Mouse (Mus musculus) forebrain, embryonic 16.5 days (tissue): Measurements from ENCODE around the gene Copb1. TPM values are rescaled to one million over a fixed set of nuclear protein-coding genes. Genes with fewer than 3 reads are reported as not detected.

Experiments used
- ATAC-seq: fragments of 200-750 bp; cut with Nextera tagmentation; 2 replicates; pipeline ENCODE4 v1.8.0; 2017; ENCODE audit warnings: mild to moderate bottlenecking, moderate library complexity
- H3K27ac ChIP-seq: fragments of 300-500 bp; sonication (generic); 2 replicates; pipeline ENCODE4 v1.5.1; 2014; ENCODE audit warnings: low read length, control low read depth
- H3K27me3 ChIP-seq: fragments of 300-500 bp; sonication (generic); replicated peaks from 2 replicates; pipeline ENCODE4 v1.6.1; 2014; ENCODE audit warnings: low read length; ENCODE audit not compliant: control insufficient read depth, insufficient read depth
- H3K36me3 ChIP-seq: fragments of 300-500 bp; sonication (generic); 2 replicates; pipeline ENCODE4 v1.6.1; 2014; ENCODE audit not compliant: control insufficient read depth, insufficient read depth
- H3K4me1 ChIP-seq: fragments of 300-500 bp; sonication (generic); replicated peaks from 2 replicates; pipeline ENCODE4 v1.6.1; 2014; ENCODE audit warnings: low read length; ENCODE audit not compliant: control insufficient read depth, insufficient read depth
- H3K4me2 ChIP-seq: fragments of 300-500 bp; sonication (generic); 2 replicates; pipeline ENCODE4 v1.6.1; 2014; ENCODE audit warnings: mild to moderate bottlenecking, low read length, control low read depth
- H3K4me3 ChIP-seq: fragments of 300-500 bp; sonication (generic); replicated peaks from 2 replicates; pipeline ENCODE4 v1.5.1; 2014; ENCODE audit warnings: mild to moderate bottlenecking, low read length, control low read depth
- H3K9ac ChIP-seq: fragments of 300-500 bp; sonication (generic); replicated peaks from 2 replicates; pipeline ENCODE4 v1.6.1; 2014; ENCODE audit warnings: low read depth, low read length, control low read depth
- H3K9me3 ChIP-seq: fragments of 300-500 bp; sonication (generic); 2 replicates; pipeline ENCODE4 v1.6.1; 2016; ENCODE audit warnings: low read length; ENCODE audit not compliant: control insufficient read depth
- WGBS: fragments of 180-500 bp; shearing (Covaris S2); extraction: QIAGEN DNeasy Blood & Tissue Kit; methylation state at CpG from one replicate; pipeline ENCODE4 v1.1.7; 2014; 5-methylcytosine and 5-hydroxymethylcytosine counted together
- polyA plus RNA-seq: library from polyadenylated mRNA; unstranded; fragments of >200 nt; fragmentation: Nextera tagmentation; extraction: Ambion mirVana; gene quantifications from 2 replicates; pipeline ENCODE4 v1.2.1, GENCODE M21; 2015

The Copb1 gene
- polyA plus RNA-seq: 93.0 and 107 TPM in 2 replicates

DNA sequence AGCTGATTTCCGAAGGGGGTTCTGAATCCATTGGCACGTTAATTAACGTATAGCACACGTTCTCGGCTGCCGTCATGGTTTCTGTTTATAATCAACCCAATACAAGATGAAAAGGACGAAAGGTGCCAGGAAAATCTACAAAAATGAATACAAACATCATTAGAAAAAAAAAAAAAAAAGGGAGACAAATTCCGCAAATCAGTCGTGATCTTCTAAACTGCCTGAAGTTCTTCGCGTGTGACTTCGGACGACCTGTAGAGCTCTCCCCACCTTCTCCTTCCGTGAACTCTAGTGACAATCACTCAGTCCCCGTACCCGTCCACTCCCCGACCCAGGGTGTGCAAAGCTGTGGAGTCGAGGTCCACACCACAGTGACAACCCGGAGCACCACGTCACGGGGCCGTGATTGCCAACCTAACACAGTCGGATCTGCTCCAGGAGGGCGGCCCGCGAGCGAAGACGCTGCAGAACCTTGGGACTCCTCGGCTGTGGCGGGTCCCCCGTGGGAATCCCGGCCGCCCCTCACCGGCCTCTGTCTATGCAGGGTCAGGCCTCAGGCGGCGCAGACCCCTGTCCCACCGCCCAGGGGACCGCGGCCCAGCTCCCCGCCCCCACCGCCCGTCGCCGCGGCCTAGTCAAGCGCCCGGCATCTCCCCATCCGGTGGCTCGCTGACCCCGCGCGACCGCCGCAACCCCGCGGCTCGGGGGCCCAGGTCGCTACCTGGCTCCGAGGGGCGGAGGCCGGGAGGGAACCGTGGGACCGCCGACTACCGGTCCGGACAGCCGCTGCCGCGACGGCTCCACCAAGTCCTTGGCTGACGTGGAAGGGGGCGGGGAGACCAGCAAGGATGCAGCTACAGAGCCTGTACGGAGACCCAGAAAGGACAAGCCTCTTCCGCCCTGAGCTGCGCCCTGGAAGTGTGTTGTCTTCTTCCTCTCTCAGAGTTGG, at the start of gene Copb1:
Gene Copb1 (minus strand): TSS at position 827 of the 949 bp plus-strand sequence.
- Histone ChIP-seq H3K4me2 (peak within 1 kb of the TSS; percentile 69), H3K4me3 (peak within 1 kb of the TSS; percentile 90), H3K4me1 (peaks cover 5% of the 10 kb centered on the region), H3K27ac (peak within 1 kb of the TSS; percentile 23), H3K27me3 (no peaks in the 10 kb centered on the region), H3K9me3 (no peaks in the 10 kb centered on the region), H3K36me3 (peaks cover 15% of the 10 kb centered on the region), H3K9ac (peak within 1 kb of the TSS; percentile 96)
- 1% methylated on average over 75 of the region's 75 CpGs for WGBS
- peak; percentile 100 for ATAC-seq

DNA sequence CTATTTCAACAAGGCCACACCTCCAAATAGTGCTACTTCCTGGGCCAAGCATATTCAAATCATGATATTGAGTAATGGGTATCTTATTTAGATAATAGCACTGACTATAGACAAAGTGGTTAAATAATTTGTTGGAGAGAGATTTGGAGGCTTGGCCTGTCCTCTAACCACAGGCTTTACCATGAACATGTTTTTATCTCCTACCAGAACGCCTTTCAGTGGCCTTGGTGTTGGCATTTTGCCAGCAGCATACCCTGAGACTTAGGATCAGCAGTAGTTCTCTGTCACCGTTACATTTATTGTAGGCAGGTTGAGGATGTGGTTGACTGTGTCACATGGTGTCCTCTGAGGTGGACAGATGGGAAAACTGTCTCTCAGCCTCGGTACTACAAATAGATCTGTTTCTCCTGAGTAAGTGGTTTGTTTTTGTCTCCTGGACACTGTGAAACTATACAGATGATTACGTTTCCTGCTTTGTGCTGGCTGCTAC, 46.8 kb upstream of the Copb1 start:
- Histone ChIP-seq H3K4me2 (no peak overlapping the region), H3K9ac (no peak overlapping the region), H3K9me3 (no peaks in the 10 kb centered on the region), H3K27ac (no peak overlapping the region), H3K4me1 (no peaks in the 10 kb centered on the region), H3K4me3 (no peak overlapping the region), H3K36me3 (no peaks in the 10 kb centered on the region), H3K27me3 (no peaks in the 10 kb centered on the region)
- 77% methylated on average over 4 of the region's 4 CpGs for WGBS
- no peak for ATAC-seq

DNA sequence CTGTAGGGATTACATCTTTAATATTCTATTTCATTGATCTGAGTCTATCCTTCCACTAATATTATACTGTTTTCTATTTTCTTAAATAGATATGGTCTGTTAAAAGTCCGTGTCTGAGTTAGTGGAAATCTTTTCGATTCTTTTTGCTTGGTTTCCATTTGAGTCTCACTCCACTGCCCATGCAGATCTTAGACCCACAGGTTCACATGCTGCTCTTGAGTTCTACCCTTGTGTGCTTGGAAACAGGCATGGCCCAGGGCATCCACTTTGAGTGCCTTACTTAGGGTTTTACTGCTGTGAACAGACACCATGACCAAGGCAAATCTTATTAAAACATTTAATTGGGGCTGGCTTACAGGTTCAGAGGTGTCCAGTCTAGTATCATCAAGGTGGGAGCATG, 46.3 kb upstream of the Copb1 start:
- no peak overlapping the region for H3K4me3 ChIP-seq
- no peak overlapping the region for H3K27ac ChIP-seq
- no peaks in the 10 kb centered on the region for H3K9me3 ChIP-seq
- H3K9ac ChIP-seq: no peak overlapping the region
- no peaks in the 10 kb centered on the region for H3K36me3 ChIP-seq
- WGBS: 93% methylated on average over 2 of the region's 2 CpGs
- no peaks in the 10 kb centered on the region for H3K27me3 ChIP-seq
- H3K4me2 ChIP-seq: no peak overlapping the region
- no peak for ATAC-seq
- no peaks in the 10 kb centered on the region for H3K4me1 ChIP-seq

DNA sequence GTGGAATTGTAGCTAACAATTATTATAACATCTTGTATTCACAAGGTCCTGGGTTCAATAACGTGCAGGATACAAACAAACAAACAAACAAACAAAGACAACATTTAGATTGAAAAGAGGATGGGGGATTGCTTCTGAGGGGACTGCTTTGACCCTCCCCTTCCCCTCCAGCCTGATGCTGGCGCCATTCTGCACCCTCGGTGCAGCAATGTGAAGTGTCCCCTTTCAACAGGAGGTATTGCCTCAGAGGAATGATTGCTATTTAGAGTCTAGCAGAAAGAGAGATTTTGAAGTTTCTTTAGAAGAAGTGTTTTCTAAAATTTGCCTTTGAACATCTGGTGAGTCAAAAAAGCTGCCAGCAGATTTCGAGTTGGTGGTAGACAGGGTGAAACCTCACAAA, 44.7 kb upstream of the Copb1 start:
- no peak for ATAC-seq
- Histone ChIP-seq H3K4me1 (no peaks in the 10 kb centered on the region), H3K9me3 (no peaks in the 10 kb centered on the region), H3K4me2 (no peak overlapping the region), H3K27me3 (no peaks in the 10 kb centered on the region), H3K36me3 (no peaks in the 10 kb centered on the region), H3K27ac (no peak overlapping the region), H3K9ac (no peak overlapping the region), H3K4me3 (no peak overlapping the region)
- WGBS: 61% methylated on average over 4 of the region's 4 CpGs

DNA sequence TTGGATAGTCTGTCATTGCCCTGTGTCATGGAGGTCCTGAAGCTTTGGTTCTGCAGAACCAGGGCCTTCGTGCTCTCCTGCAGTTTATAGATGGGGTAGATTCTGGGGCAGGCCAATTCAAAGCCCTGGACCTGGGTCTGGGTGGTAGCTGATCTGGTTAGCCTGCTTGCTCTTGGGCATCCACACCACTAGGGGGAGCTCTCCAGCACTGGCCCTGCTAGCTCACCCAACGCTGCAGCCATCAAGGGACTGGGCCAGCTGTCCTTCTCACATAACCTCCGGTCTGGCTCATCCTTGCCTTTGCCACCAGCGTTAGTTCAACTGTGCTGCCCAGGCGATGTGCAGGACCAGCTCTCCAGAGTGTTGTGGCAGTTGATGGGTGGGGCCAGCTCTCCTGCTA, 40.2 kb upstream of the Copb1 start:
- Histone ChIP-seq H3K4me3 (no peak overlapping the region), H3K9ac (no peak overlapping the region), H3K36me3 (no peaks in the 10 kb centered on the region), H3K4me2 (no peak overlapping the region), H3K27me3 (no peaks in the 10 kb centered on the region), H3K9me3 (no peaks in the 10 kb centered on the region), H3K27ac (no peak overlapping the region), H3K4me1 (peaks cover 5% of the 10 kb centered on the region)
- WGBS: 86% methylated on average over 5 of the region's 5 CpGs
- no peak for ATAC-seq

DNA sequence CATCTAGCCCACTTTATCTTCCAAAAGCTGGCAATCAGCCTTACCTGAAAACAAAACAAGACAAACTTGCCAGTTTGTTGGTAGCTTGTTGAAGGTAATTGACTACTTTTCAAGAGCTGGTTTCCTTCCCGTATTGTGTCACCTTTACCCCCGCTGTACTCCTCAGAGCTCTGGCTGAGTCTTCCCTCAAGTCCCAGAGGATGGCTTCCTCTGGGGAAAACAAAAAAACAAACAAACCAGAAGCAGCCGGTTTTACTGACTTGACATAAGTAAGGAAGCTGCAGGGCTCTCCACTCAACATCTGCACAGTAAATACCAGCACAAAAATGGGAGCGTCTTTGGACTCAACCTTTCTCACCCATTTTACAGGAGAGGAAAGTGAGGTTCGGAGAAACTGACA, 39.4 kb upstream of the Copb1 start:
- H3K4me2 ChIP-seq: no peak overlapping the region

DNA sequence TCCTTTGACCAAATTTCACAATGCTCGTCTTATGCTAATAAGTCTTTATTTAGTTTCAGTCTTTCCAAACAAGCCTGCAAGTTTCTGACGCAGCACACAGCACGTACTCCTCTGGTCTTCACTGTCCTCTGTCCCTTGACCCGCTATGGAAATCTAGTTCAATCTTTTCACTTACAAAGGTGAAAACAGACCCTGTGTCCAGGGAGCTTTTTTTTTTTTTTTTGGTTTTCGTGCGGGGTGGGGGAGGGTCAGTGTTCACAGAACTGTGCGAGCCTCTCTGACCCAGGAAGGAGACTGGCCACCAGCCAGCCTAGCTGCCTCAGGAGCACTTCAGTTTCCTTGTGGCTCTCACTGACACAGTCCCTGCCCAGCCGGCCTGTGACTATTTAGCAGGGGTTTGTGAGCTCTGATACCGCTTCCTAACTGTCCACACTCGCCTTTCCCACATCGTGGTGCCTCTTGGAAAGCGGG, 38.0 kb upstream of the Copb1 start:
- no peaks in the 10 kb centered on the region for H3K36me3 ChIP-seq
- no peaks in the 10 kb centered on the region for H3K9me3 ChIP-seq
- H3K4me3 ChIP-seq: peak overlapping the region; percentile 24
- no peaks in the 10 kb centered on the region for H3K27me3 ChIP-seq
- ATAC-seq: peak; percentile 50; the same call in 1 of the 2 replicates
- H3K9ac ChIP-seq: 0 out of 2 replicates have a peak overlapping the region, but pooled peaks have one; percentile 19
- H3K27ac ChIP-seq: no peak overlapping the region
- WGBS: 7% methylated on average over 12 of the region's 12 CpGs
- peaks cover 5% of the 10 kb centered on the region for H3K4me1 ChIP-seq
- H3K4me2 ChIP-seq: peak overlapping the region; percentile 39

More for the DNA sequence above, 39.4 kb upstream of the Copb1 start:
- no peak overlapping the region for H3K4me3 ChIP-seq
- no peaks in the 10 kb centered on the region for H3K27me3 ChIP-seq
- no peaks in the 10 kb centered on the region for H3K9me3 ChIP-seq
- peaks cover 5% of the 10 kb centered on the region for H3K4me1 ChIP-seq
- H3K27ac ChIP-seq: no peak overlapping the region
- H3K9ac ChIP-seq: no peak overlapping the region
- H3K36me3 ChIP-seq: no peaks in the 10 kb centered on the region
- WGBS: 85% methylated on average over 5 of the region's 5 CpGs
- no peak for ATAC-seq

DNA sequence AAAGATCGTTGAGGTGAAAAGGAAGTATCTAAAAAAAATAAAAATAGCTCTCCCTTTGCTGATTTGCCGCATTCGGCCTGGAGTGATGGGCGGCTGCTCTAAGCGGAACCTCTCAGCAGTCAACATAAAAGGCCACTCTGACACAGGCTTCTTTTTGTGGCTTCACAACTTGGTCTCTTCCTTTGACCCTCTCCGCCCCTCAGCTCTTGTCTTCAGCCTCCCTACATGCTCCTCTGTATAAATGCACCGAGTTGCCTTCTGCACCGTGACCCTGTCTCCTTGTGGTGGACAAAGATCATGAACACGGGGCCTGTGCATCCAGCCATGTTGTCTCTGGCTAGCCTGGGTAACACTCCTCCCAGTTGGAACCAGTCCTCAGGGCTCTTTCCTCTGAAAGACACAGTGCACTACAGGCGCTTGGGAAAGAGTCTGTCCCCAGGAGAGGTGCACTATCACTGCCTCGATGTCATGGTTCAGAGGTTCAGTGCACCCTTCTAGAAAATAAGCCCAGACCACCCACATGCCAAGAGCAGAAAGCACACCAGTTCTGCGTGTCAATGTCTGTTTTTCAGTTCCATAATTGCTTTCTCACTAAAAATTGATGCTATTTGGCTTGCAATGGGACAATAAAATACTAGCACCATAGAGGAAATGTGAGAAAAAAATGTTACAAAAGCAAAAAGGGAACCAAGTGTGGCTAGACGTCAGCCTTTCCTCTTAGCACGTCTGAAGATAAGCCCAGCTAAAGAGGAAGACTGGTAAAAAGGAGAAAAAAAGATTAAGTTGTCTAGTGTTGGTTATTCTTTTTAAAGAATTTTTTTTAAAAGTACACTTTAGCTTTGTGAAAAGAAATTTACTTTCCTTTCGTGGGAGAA, 37.2 kb upstream of the Copb1 start:
- Histone ChIP-seq H3K4me3 (no peak overlapping the region), H3K4me2 (no peak overlapping the region), H3K27ac (no peak overlapping the region), H3K9me3 (no peaks in the 10 kb centered on the region), H3K27me3 (no peaks in the 10 kb centered on the region), H3K36me3 (no peaks in the 10 kb centered on the region), H3K4me1 (peaks cover 5% of the 10 kb centered on the region), H3K9ac (no peak overlapping the region)
- WGBS: 40% methylated on average over 15 of the region's 15 CpGs
- no peak for ATAC-seq

DNA sequence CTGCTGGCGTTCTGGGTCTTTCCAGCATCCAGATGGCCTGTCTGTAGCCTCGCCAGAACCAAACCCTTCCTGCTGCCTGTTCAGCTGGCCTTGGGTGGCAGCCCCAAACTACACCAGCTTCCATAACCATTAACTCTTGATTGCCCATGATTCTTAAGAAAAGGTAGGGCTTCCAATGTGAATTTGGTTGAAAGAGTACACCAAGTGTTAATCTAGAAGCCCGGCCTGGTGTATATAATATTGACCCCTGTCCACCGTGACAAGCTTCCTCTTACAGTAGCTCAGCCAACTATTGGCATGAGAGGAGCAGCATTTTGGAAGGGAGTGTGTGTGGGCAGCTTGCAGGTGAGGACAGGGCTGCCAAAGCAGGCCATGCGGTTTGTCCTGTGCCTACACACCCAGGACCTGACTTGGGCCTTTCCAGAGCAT, 35.6 kb upstream of the Copb1 start:
- H3K4me1 ChIP-seq: peaks cover 5% of the 10 kb centered on the region
- no peaks in the 10 kb centered on the region for H3K9me3 ChIP-seq
- no peaks in the 10 kb centered on the region for H3K27me3 ChIP-seq
- no peak overlapping the region for H3K4me2 ChIP-seq
- peak overlapping the region; percentile 39; the same call in 1 of the 2 replicates for H3K27ac ChIP-seq
- H3K9ac ChIP-seq: no peak overlapping the region
- no peak overlapping the region for H3K4me3 ChIP-seq
- no peaks in the 10 kb centered on the region for H3K36me3 ChIP-seq
- peak; percentile 79 for ATAC-seq
- 51% methylated on average over 5 of the region's 5 CpGs for WGBS
